Mouse (Mus musculus): ENCODE data around the gene Rcsd1.

Gene Rcsd1

GRCm38 (mm10) chr1:165716426-165716825 lies 6.9 kb upstream of the Rcsd1 start:
- no peak for DNase-seq

GRCm38 (mm10) chr1:165713798-165714197 lies 4.2 kb upstream of the Rcsd1 start:
- DNase-seq, result no peak

GRCm38 (mm10) chr1:165711914-165712313 lies 2.4 kb upstream of the Rcsd1 start:
- no peak for DNase-seq

- DNase-seq, result no peak
These were observed 724 bp downstream of the Rcsd1 start for GRCm38 (mm10) chr1:165708686-165709380.

- peak; percentile 3 for DNase-seq
These were observed 1.8 kb downstream of the Rcsd1 start for GRCm38 (mm10) chr1:165707640-165708322.

GRCm38 (mm10) chr1:165707241-165707639 lies 2.3 kb downstream of the Rcsd1 start:
- no peak for DNase-seq

GRCm38 (mm10) chr1:165706492-165706891 lies 3.1 kb downstream of the Rcsd1 start:
- no peak for DNase-seq

- DNase-seq, result no peak
These were observed 3.6 kb downstream of the Rcsd1 start for GRCm38 (mm10) chr1:165705868-165706348.

GRCm38 (mm10) chr1:165705368-165705767 lies 4.2 kb downstream of the Rcsd1 start:
- no peak for DNase-seq

- no peak for DNase-seq
These were observed 4.7 kb downstream of the Rcsd1 start for GRCm38 (mm10) chr1:165704841-165705240.

- DNase-seq, result no peak
These were observed 7.1 kb downstream of the Rcsd1 start for GRCm38 (mm10) chr1:165702221-165703031.

- no peak for DNase-seq
These were observed 8.0 kb downstream of the Rcsd1 start for GRCm38 (mm10) chr1:165701562-165701961.

- no peak for DNase-seq
These were observed 8.5 kb downstream of the Rcsd1 start for GRCm38 (mm10) chr1:165700933-165701518.

GRCm38 (mm10) chr1:165700376-165700815 lies 9.2 kb downstream of the Rcsd1 start:
- DNase-seq, result no peak

GRCm38 (mm10) chr1:165697701-165698100 lies 11.9 kb downstream of the Rcsd1 start:
- no peak for DNase-seq

- no peak for DNase-seq
These were observed 12.7 kb downstream of the Rcsd1 start for GRCm38 (mm10) chr1:165696870-165697269.

GRCm38 (mm10) chr1:165696040-165696439 lies 13.5 kb downstream of the Rcsd1 start:
- no peak for DNase-seq

- no peak for DNase-seq
These were observed 14.1 kb downstream of the Rcsd1 start for GRCm38 (mm10) chr1:165695392-165696014.

- no peak for DNase-seq
These were observed 15.7 kb downstream of the Rcsd1 start for GRCm38 (mm10) chr1:165693856-165694255.

- no peak for DNase-seq
These were observed 18.0 kb downstream of the Rcsd1 start for GRCm38 (mm10) chr1:165691516-165691915.

GRCm38 (mm10) chr1:165689845-165690244 lies 19.7 kb downstream of the Rcsd1 start:
- no peak for DNase-seq

GRCm38 (mm10) chr1:165687861-165688260 lies 21.7 kb downstream of the Rcsd1 start:
- no peak for DNase-seq

GRCm38 (mm10) chr1:165686963-165687362 lies 22.6 kb downstream of the Rcsd1 start:
- no peak for DNase-seq
